Comparison of ENCODE assay signal across 15 mouse cellular contexts in the genomic region with DNA sequence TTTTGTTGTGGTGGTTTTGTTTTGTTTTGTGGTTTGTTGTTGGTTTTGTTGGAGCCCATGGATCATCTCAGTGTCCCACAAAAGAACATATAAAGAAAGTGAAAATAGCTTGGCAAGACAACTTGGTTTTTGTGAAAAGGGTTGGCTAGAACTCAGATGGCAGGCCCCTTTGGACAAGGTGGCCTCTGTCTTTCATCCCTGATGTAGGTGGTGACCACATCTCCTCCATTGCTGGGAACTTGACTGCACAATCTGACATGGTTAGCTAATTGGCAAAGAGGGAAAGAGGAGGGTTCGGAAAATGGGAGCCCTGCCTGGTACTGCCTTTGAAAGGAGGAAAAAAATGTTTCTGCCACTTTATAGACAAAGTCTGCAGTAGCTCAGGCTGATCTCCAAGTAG. TPM values are rescaled to one million over a fixed set of nuclear protein-coding genes. Genes with fewer than 3 reads are reported as not detected.
"Had no signal": no experiment of that assay in that cellular context is flagged by ENCODE, and none has a peak within 500 bp of the region (broad histone marks: within the 10 kb centered on the region; RNA-seq: fewer than 3 reads in every experiment).

No protein-coding gene starts in this region.

- H3K27me3 ChIP-seq: liver, embryonic 13.5 days; neural tube, embryonic 12.5 days had no signal

- H3K4me1 ChIP-seq: limb, embryonic 12.5 days; liver, embryonic 13.5 days; midbrain, embryonic 12.5 days; neural tube, embryonic 12.5 days had no signal

- H3K4me2 ChIP-seq: limb, embryonic 12.5 days; liver, embryonic 13.5 days; midbrain, embryonic 12.5 days; neural tube, embryonic 12.5 days had no signal

- H3K4me3 ChIP-seq: limb, embryonic 12.5 days; liver, embryonic 13.5 days; midbrain, embryonic 12.5 days; myocyte; neural tube, embryonic 12.5 days had no signal

- H3K27ac ChIP-seq: limb, embryonic 12.5 days; liver, embryonic 13.5 days; midbrain, embryonic 12.5 days; neural tube, embryonic 12.5 days had no signal

- H3K36me3 ChIP-seq: limb, embryonic 12.5 days; liver, embryonic 13.5 days; midbrain, embryonic 12.5 days; neural tube, embryonic 12.5 days had no signal

- H3K9me3 ChIP-seq: limb, embryonic 12.5 days; liver, embryonic 13.5 days; midbrain, embryonic 12.5 days; neural tube, embryonic 12.5 days had no signal

- DNase-seq: kidney, adult 8-10 months; kidney, postnatal 25 days; liver; liver, embryonic 13.5 days; lung, adult 18-20 months; retina, postnatal 1 day; right cerebral cortex, postnatal 14 days; thymus, postnatal 36 days had no signal

- H3K9ac ChIP-seq: limb, embryonic 12.5 days; liver, embryonic 13.5 days; midbrain, embryonic 12.5 days; neural tube, embryonic 12.5 days had no signal

RNA-seq across cellular contexts. Expression of a gene that starts 46.1 kb away (rescaled TPM):
- polyA plus RNA-seq: kidney, embryonic 16.5 days; liver, embryonic 13.5 days; myocyte; small intestine, adult 2 months; thymus, postnatal 0 days had no signal
